Mouse (Mus musculus) CD8-positive naive resting alpha-beta T cell, adult 2 months (primary cell): Measurements from ENCODE around the gene Cdca3.

Experiments
- DNase-seq, 2 experiments: peaks; one replicate each; pipeline ENCODE4 v3.0.0; 2022; ENCODE audit warnings: low read depth in 2 of 2, low spot score in 2 of 2

The Cdca3 gene

DNA sequence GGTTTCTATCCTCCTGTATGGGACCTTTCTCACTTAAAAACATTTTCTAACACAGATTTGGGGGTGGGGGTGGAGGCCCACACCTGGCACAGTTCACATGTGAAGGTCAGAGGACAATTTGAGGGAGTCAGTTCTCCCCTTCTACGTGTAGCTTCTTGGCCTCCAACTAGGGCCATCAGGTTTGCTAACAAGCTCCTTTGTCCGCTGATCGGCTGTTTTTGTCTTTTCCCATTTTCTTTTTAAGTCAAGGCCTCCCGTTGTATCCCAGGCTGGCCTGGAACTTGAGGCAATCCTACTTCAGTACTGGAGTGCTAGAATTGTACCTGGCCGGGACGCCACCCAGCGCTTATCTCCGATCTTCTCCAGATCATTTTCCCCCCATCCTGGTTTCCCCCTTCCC lies 2.3 kb downstream of the Cdca3 start:
- DNase-seq = no peak

- no peak for DNase-seq
Measured at GRCm38 (mm10) chr6:124834512-124835081, 5.2 kb downstream of the Cdca3 start.

GRCm38 (mm10) chr6:124835531-124835930 lies 6.2 kb downstream of the Cdca3 start:
- DNase-seq = no peak

GRCm38 (mm10) chr6:124836411-124836810 lies 7.1 kb downstream of the Cdca3 start:
- DNase-seq = no peak

DNA sequence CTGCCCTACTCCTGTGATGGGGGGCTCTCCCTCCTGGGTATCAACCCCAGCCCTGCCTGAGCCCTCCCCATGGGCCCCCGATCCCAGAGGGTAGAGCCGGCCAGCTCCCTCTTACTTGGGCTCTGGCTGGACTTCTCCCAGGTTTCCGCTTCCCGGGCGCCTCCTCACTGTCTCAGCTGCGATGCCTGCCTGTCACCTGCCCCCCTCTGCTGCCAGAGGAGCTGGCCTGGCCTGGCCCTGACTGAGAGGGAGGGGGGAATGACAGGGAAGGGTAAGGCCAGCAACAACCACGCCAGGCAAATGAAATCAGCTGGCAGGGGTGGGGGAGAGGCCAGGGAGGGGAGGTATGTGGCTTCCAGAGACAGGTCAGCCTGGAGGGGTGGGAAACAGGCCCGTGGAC lies 10.5 kb downstream of the Cdca3 start:
- no peak for DNase-seq

- DNase-seq = no peak
Measured at GRCm38 (mm10) chr6:124840241-124841167, 11.2 kb downstream of the Cdca3 start, which contains the start of gene Gnb3. TSS of gene Gnb3 (minus strand) at chr6:124840275.

DNA sequence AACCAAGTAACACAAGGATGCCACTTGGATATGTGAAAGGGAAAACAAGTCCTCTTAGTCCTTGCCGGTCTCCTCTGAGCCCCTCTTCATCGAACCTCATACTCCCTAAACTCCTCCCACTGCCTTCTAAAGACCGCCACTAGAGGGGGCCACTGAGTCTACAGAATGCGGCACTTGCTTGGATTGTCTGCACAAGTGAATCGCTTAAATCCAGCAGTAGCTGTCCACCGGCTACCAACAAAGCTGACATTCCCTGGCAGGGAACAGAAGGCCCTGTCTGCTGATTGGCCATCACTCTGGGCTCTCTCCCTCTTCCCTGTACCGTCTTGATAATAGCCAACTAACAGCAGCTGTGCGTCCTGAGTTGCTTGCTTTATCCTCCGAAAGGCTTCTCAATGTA lies 18.0 kb downstream of the Cdca3 start:
- peak; percentile 92 to 97 for DNase-seq

DNA sequence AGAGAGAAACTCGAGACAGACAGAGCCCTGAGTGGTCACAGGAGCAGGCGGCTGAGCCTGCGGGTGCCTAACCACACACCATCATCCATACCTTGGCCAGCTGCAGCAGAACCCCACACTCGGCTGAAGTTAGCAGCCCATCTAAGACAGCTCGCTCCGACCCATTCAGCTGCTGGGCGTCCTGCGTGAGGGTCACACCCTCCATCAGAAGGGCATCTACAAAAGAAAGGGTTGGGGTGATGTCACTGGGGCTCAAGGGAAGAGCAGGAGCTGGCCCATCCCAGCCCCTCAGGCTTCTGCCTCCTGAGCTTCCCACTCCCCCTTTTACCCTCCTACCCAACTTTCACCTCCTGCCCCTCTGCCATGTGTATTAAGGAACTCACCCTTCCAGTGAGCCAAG lies 21.2 kb downstream of the Cdca3 start:
- DNase-seq = no peak

DNA sequence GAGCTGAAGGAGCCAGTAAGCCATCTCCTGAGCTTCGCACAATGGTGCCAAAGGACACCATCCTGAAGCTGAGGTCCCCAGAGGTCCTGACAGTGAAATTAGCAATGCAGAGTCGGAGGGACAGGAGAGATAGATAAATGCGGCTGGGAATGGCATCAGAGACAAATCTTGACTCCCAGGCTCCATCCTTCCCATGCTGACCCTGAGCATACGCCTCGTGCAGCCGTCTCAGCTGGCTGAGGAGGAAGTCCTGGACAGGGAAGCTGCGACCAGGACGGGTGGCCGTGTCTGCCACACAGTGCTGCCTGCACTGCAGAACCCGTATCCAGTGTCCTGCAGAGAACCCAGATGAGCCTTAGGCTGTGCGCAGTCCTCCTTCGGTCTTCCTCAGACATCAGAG lies 25.3 kb downstream of the Cdca3 start:
- DNase-seq = no peak

DNA sequence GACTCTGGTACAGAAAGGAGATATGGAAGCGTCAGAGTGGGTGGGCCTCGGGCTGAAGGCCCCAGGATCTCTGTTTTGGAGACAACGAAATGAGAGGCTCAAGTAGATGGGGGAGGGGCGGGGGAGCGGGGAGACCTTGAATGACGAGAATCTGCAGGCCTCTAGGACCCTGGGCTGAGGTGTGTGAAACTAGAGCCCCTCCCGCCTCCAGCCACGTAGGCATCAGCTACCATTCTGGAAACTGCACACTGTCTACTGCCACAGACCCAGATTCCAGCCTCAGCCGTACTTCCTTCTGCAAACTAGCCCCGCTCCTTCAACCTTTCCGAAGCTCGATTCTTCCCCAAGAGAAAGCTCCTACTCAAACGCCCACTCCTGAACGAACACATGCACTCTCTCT lies 27.0 kb downstream of the Cdca3 start:
- no peak for DNase-seq

DNA sequence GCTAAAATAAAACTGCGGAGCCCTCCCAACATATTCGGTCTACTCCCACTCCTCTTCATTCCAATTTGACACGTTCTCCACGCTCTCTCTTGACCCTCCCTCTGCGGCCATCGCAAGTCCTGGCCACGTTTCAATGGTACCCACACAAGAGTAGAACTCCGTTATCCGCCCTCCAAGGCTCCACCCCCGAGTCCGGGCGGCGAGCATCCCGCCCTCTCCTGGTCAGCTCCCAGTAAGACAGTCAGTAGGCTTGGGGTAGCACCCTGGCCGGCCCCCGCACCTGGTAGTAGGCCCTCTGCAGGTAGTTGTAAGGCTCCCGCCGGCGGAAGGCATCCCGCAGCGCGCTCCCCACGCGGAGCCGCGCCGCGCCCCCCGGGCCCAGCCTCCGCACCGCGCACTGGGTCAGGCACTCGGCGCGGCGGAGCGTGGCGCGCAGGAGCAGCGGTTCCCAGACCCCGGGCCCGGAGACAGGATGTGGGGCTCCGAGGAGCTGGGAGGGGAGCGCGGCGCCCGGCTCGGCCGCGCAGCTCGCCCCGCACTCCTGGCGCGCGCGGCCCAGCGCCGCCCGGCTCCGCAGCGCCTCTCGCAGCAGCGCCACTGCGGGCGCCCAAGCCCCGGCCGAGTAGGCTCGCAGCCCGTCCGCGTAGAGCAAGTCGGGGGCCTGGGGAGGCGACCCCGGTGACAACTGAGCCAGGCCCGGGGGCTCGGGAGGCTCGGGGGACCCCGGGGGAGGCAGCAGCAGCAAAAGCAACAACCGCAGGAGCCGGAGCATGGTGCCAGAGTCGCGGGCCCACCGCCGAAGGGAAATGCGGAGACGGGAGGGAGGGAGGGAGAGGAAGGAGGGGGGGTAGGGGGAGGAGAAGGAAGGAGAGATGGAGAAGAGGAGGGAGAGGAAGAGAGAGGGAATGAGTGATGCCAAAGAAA lies 27.8 kb downstream of the Cdca3 start, which contains the start of gene P3h3:
TSS of gene P3h3 (minus strand) at position 837 of the 924 bp plus-strand sequence.
- peak; percentile 54 to 55 for DNase-seq

GRCm38 (mm10) chr6:124857840-124858530 lies 28.6 kb downstream of the Cdca3 start:
- DNase-seq = no peak

- DNase-seq = no peak
Measured at GRCm38 (mm10) chr6:124858561-124859318, 29.4 kb downstream of the Cdca3 start.

DNA sequence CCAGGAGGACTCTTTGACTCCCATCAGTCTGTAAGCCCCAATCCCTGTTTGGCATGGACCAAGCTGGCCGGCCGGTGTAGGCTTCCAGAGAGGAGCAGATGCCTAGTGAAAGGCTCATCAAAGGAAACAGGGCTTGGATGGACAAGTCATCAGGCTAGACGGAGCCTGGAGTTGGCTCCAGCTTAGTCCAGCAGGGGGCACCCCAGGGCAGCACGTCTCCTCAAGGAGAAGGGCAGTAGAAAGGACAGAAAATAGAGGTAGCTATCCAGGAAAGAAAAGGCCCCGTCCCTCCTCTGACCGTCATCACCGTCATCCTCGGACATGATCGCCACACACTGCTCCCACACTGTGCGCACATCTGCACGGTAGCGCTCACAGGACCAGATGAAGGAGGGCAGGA lies 30.4 kb downstream of the Cdca3 start:
- peak; percentile 81 to 88 for DNase-seq

GRCm38 (mm10) chr6:124860511-124860910 lies 31.2 kb downstream of the Cdca3 start:
- DNase-seq = no peak

- no peak for DNase-seq
Measured at GRCm38 (mm10) chr6:124861266-124861665, 31.9 kb downstream of the Cdca3 start.

DNA sequence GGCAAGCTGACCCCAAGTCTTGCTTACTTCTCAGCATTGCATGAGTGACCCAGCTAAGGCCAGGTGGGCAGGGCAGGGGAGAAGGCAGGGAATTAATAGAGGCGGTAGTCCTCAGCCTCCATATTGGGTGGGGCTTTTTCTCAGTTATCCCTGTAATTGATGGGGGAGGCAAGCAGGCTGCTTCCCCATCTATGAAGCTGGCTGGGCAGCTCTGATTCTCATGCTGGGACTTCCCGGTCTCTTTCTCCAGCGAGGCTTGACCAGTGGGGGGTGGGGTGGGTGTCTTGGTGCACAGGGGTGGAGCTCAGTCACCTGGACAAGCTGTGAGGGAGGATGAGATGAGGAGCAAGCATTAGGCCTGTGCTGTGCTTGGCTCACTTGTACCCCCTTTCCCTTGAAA lies 32.5 kb downstream of the Cdca3 start:
- DNase-seq = no peak

DNA sequence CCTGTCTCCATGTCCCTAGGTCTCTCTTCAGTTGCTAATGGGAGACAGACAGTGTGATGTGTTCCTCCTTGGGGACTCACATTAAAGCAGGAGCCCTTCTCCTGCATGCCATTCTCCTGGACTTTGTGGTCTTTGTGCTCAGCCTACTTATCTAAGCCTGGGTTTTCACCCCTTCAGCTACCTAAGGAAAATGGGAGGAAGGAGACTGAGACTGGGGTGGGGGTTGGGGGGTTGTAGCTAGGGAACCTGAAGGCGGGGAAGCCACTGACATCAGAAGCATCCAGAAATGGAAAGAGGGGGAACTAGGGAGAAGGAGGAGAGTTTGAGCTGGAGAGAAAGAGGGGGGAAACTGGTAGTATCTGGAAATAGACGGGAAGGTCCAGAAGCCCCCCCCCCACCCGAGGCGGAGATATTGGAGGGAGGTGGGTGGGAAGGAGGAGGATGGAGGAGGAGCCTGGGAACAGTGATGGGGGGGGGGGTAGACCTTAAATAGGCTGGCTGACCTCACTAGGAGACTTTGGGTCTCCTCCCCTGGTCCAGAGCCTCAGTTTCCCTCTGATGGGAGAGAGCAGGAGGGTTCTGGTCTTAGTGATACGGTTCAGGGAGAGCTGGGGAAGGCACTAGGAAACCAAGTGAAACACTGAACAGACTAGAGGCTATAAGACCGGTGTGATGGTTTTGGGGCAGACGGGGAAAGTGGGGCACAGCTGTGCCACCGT lies 33.2 kb downstream of the Cdca3 start:
- no peak for DNase-seq

- no peak for DNase-seq
Measured at GRCm38 (mm10) chr6:124863125-124863657, 33.8 kb downstream of the Cdca3 start.
